Mouse (Mus musculus) cortical plate, adult 2 months (tissue): Measurements from ENCODE around the gene Arl8b. TPM values are rescaled to one million over a fixed set of nuclear protein-coding genes. Genes with fewer than 3 reads are reported as not detected.
A peak's percentile ranks its signal among the peaks of the same experiment; 100 is the strongest.

Experiments
- H3K27ac ChIP-seq: fragments of 200-500 bp; 2 replicates; pipeline ENCODE4 v1.5.1; 2012; ENCODE audit warnings: low read length, control low read depth, inconsistent platforms; ENCODE audit not compliant: insufficient read depth
- H3K4me1 ChIP-seq: fragments of 200-500 bp; 2 replicates; pipeline ENCODE4 v1.6.1; 2011; ENCODE audit warnings: low read length; ENCODE audit not compliant: control insufficient read depth, insufficient read depth
- H3K4me3 ChIP-seq: fragments of 200-500 bp; 2 replicates; pipeline ENCODE4 v1.5.1; 2011; ENCODE audit warnings: mild to moderate bottlenecking, low read length, control low read depth; ENCODE audit not compliant: insufficient read depth
- CTCF ChIP-seq: fragments of 200-500 bp; IDR thresholded peaks from 2 replicates; pipeline ENCODE4 v1.5.1; 2011; ENCODE audit warnings: mild to moderate bottlenecking, control low read depth, low read length; ENCODE audit not compliant: insufficient read depth; ENCODE audit errors: extremely low read depth
- POLR2A ChIP-seq: fragments of 200-500 bp; IDR thresholded peaks from 2 replicates; pipeline ENCODE4 v1.6.1; 2011; ENCODE audit warnings: mild to moderate bottlenecking, low read length, control low read depth; ENCODE audit not compliant: insufficient read depth; ENCODE audit errors: extremely low read depth
- polyA plus RNA-seq: library from polyadenylated mRNA; depleted of rRNA; stranded (reverse); fragments of >200 nt; gene quantifications from 2 replicates; pipeline ENCODE4 v1.2.3, GENCODE M21; 2012

Arl8b gene
- polyA plus RNA-seq, 1 experiment: 83.6 TPM

- Histone ChIP-seq H3K4me1 (no peaks in the 10 kb centered on the region; the same call in 1 of the 2 replicates), H3K4me3 (no peak overlapping the region), H3K27ac (no peak overlapping the region)
- no peak for TF ChIP-seq POLR2A
- TF ChIP-seq CTCF: no peak
Observed at GRCm38 (mm10) chr6:108755936-108756335, 27.0 kb upstream of the Arl8b start.

GRCm38 (mm10) chr6:108758997-108759697 is 23.8 kb upstream of the Arl8b start:
- Histone ChIP-seq H3K27ac (no peak overlapping the region), H3K4me1 (no peaks in the 10 kb centered on the region; the same call in 1 of the 2 replicates), H3K4me3 (no peak overlapping the region)
- TF ChIP-seq POLR2A (no peak), CTCF (no peak)

- no peak for TF ChIP-seq POLR2A
- no peak for TF ChIP-seq CTCF
- H3K27ac ChIP-seq: no peak overlapping the region
- no peak overlapping the region for H3K4me3 ChIP-seq
- no peaks in the 10 kb centered on the region; the same call in 1 of the 2 replicates for H3K4me1 ChIP-seq
Observed at GRCm38 (mm10) chr6:108759698-108760039, 23.2 kb upstream of the Arl8b start.

- Histone ChIP-seq H3K4me1 (no peaks in the 10 kb centered on the region), H3K27ac (no peak overlapping the region), H3K4me3 (no peak overlapping the region)
- no peak for TF ChIP-seq POLR2A
- TF ChIP-seq CTCF: no peak
Observed at GRCm38 (mm10) chr6:108770880-108771279, 12.0 kb upstream of the Arl8b start.

GRCm38 (mm10) chr6:108772913-108773312 is 10.0 kb upstream of the Arl8b start:
- no peaks in the 10 kb centered on the region for H3K4me1 ChIP-seq
- TF ChIP-seq POLR2A (no peak), CTCF (peak; percentile 84)
- no peak overlapping the region for H3K27ac ChIP-seq
- H3K4me3 ChIP-seq: no peak overlapping the region

- no peak overlapping the region for H3K27ac ChIP-seq
- TF ChIP-seq CTCF (no peak), POLR2A (no peak)
- H3K4me1 ChIP-seq: no peaks in the 10 kb centered on the region
- no peak overlapping the region for H3K4me3 ChIP-seq
Observed at GRCm38 (mm10) chr6:108773480-108773879, 9.4 kb upstream of the Arl8b start.

GRCm38 (mm10) chr6:108776274-108776673 is 6.6 kb upstream of the Arl8b start:
- Histone ChIP-seq H3K4me3 (no peak overlapping the region), H3K4me1 (no peaks in the 10 kb centered on the region), H3K27ac (no peak overlapping the region)
- no peak for TF ChIP-seq CTCF
- no peak for TF ChIP-seq POLR2A

GRCm38 (mm10) chr6:108777560-108778287 is 5.2 kb upstream of the Arl8b start:
- Histone ChIP-seq H3K4me1 (no peaks in the 10 kb centered on the region), H3K27ac (no peak overlapping the region), H3K4me3 (no peak overlapping the region)
- TF ChIP-seq POLR2A (no peak), CTCF (no peak)

GRCm38 (mm10) chr6:108778399-108778798 is 4.5 kb upstream of the Arl8b start:
- TF ChIP-seq CTCF: no peak
- no peak for TF ChIP-seq POLR2A
- Histone ChIP-seq H3K4me1 (no peaks in the 10 kb centered on the region), H3K4me3 (no peak overlapping the region), H3K27ac (no peak overlapping the region)

GRCm38 (mm10) chr6:108781865-108782264 is 1.0 kb upstream of the Arl8b start:
- Histone ChIP-seq H3K4me3 (no peak overlapping the region), H3K4me1 (peaks cover 9% of the 10 kb centered on the region), H3K27ac (no peak overlapping the region)
- TF ChIP-seq CTCF (no peak), POLR2A (no peak)
